Mouse (Mus musculus): Measurements from ENCODE around the gene Ndrg3.
"Not testable (repeated sequence)": the region's sequence is repeated elsewhere in the genome, so short reads cannot be mapped to it uniquely, and the experiment has no call there.

Ndrg3 gene

GRCm38 (mm10) chr2:156998263-156998662 is 6.4 kb upstream of the Ndrg3 start:
- no peak for DNase-seq (ENCODE audit: extremely low spot score)

- no peak for DNase-seq (ENCODE audit: extremely low spot score)
Observed at GRCm38 (mm10) chr2:156996576-156996975, 4.7 kb upstream of the Ndrg3 start.

GRCm38 (mm10) chr2:156990727-156991431 is 977 bp downstream of the Ndrg3 start:
- no peak for DNase-seq (ENCODE audit: extremely low spot score)

- no peak for DNase-seq (ENCODE audit: extremely low spot score)
Observed at GRCm38 (mm10) chr2:156987316-156987715, 4.5 kb downstream of the Ndrg3 start.

- DNase-seq (ENCODE audit: extremely low spot score): no peak
Observed at GRCm38 (mm10) chr2:156982864-156983263, 9.0 kb downstream of the Ndrg3 start.

- no peak for DNase-seq (ENCODE audit: extremely low spot score)
Observed at GRCm38 (mm10) chr2:156981291-156981690, 10.6 kb downstream of the Ndrg3 start.

- no peak for DNase-seq (ENCODE audit: extremely low spot score)
Observed at GRCm38 (mm10) chr2:156980059-156980458, 11.8 kb downstream of the Ndrg3 start.

GRCm38 (mm10) chr2:156976711-156977110 is 15.1 kb downstream of the Ndrg3 start:
- no peak for DNase-seq (ENCODE audit: extremely low spot score)

GRCm38 (mm10) chr2:156974967-156975366 is 16.9 kb downstream of the Ndrg3 start:
- DNase-seq (ENCODE audit: extremely low spot score): no peak

- no peak for DNase-seq (ENCODE audit: extremely low spot score)
Observed at GRCm38 (mm10) chr2:156973316-156974100, 18.3 kb downstream of the Ndrg3 start.

GRCm38 (mm10) chr2:156970253-156970652 is 21.6 kb downstream of the Ndrg3 start:
- no peak for DNase-seq (ENCODE audit: extremely low spot score)

- no peak for DNase-seq (ENCODE audit: extremely low spot score)
Observed at GRCm38 (mm10) chr2:156968501-156968900, 23.4 kb downstream of the Ndrg3 start.

- no peak for DNase-seq (ENCODE audit: extremely low spot score)
Observed at GRCm38 (mm10) chr2:156967388-156967787, 24.5 kb downstream of the Ndrg3 start.

- no peak for DNase-seq (ENCODE audit: extremely low spot score)
Observed at GRCm38 (mm10) chr2:156963891-156964290, 28.0 kb downstream of the Ndrg3 start.

- DNase-seq (ENCODE audit: extremely low spot score): no peak
Observed at GRCm38 (mm10) chr2:156958496-156959252, 33.2 kb downstream of the Ndrg3 start.

- DNase-seq (ENCODE audit: extremely low spot score): no peak
Observed at GRCm38 (mm10) chr2:156957035-156957434, 34.8 kb downstream of the Ndrg3 start.

GRCm38 (mm10) chr2:156956306-156956705 is 35.5 kb downstream of the Ndrg3 start:
- DNase-seq (ENCODE audit: extremely low spot score): no peak

GRCm38 (mm10) chr2:156954463-156954862 is 37.4 kb downstream of the Ndrg3 start:
- DNase-seq (ENCODE audit: extremely low spot score): no peak

- no peak for DNase-seq (ENCODE audit: extremely low spot score)
Observed at GRCm38 (mm10) chr2:156951301-156952094, 40.4 kb downstream of the Ndrg3 start.

- no peak for DNase-seq (ENCODE audit: extremely low spot score)
Observed at GRCm38 (mm10) chr2:156950816-156951215, 41.0 kb downstream of the Ndrg3 start.

GRCm38 (mm10) chr2:156941523-156941922 is 50.3 kb downstream of the Ndrg3 start:
- not testable (repeated sequence) for DNase-seq (ENCODE audit: extremely low spot score)

- DNase-seq (ENCODE audit: extremely low spot score): not testable (repeated sequence)
Observed at GRCm38 (mm10) chr2:156939926-156940325, 51.9 kb downstream of the Ndrg3 start.
